Mouse (Mus musculus): ENCODE data around the gene Stac3. TPM values are rescaled to one million over a fixed set of nuclear protein-coding genes. Genes with fewer than 3 reads are reported as not detected.
A peak's percentile ranks its signal among the peaks of the same experiment; 100 is the strongest.

Stac3 gene
- total RNA-seq, 2 experiments from 2014 or later: 0.22 to 0.70 TPM

GRCm38 (mm10) chr10:127508239-127508638 lies 6.8 kb downstream of the Stac3 start:
- no peak for DNase-seq (ENCODE audit: low spot score)
- intact Hi-C loops (cut with DNase I): no loop called here

- intact Hi-C loops (cut with DNase I): loop anchor here (1.0 kb wide), 1 partner anchor 29 kb away; no protein-coding TSS in a partner anchor
- peak; percentile 37 for DNase-seq (ENCODE audit: low spot score)
Observed at GRCm38 (mm10) chr10:127509051-127509836, 7.8 kb downstream of the Stac3 start.

DNA sequence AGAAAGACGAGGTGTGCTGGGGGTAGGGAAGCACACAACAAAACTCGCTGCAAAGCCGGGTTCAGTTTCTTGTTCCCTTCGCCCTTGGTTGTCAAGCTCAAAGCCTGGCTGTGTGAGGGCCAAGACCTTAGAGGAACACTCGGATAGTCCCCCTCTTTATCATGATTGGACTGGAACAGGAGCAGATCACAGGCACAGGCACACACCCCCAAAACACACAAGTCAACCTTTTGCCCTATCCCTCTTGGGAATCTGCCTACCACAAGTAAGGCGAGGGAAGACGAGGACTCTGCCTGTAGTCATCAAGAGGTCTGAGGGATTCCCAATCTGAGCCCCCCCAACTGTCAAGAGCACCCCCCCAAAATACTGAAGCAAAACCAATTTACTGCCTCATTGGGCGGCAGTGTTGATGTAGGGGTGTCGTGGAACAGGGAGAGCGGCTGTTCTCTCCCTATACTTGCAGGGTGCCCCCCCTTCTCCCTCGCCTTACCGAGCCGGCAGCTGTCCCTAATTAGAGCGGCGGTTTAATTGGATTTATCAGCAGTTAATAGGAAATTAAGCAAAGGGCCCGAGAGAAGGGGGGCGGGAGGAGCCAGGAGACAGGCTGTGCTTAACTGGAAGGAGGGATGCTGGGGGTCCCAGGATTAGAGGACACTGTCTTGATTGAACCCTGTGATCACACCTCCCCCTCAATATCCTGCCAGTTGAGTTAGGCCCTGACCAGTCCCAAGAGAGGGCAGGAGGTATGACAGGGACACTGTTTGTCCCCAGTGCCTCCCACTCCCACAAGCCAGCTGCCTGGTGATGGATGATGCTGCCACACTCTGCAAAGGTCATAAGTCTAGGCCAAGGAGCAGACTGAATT lies 8.6 kb downstream of the Stac3 start:
- intact Hi-C loops (cut with DNase I): loop anchor here (1.0 kb wide), 1 partner anchor 28 kb away; no protein-coding TSS in a partner anchor
- DNase-seq (ENCODE audit: low spot score): no peak

GRCm38 (mm10) chr10:127510895-127511617 lies 9.6 kb downstream of the Stac3 start:
- intact Hi-C loops (cut with DNase I): no loop called here
- DNase-seq (ENCODE audit: low spot score): no peak

- DNase-seq (ENCODE audit: low spot score): no peak
- intact Hi-C loops (cut with DNase I): no loop called here
Observed at GRCm38 (mm10) chr10:127511634-127512306, 10.3 kb downstream of the Stac3 start.

DNA sequence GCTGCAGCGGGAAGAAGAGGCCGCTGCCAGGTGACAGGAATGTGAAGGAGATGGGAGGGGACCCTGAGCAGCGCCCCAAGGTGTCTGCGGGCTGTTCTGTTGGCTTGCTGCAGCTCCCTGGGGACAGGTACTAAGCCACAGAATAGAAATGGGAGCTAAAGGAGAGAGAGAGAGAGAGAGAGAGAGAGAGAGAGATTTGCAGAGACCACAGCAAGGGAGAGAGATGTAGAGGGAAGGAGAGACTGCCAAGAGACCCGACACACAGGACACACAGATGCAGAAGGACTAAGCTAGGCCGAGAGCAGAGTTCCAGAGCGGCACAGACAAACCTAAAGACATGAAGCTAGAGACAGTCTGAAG lies 10.8 kb downstream of the Stac3 start:
- DNase-seq (ENCODE audit: low spot score): no peak
- intact Hi-C loops (cut with DNase I): no loop called here

DNA sequence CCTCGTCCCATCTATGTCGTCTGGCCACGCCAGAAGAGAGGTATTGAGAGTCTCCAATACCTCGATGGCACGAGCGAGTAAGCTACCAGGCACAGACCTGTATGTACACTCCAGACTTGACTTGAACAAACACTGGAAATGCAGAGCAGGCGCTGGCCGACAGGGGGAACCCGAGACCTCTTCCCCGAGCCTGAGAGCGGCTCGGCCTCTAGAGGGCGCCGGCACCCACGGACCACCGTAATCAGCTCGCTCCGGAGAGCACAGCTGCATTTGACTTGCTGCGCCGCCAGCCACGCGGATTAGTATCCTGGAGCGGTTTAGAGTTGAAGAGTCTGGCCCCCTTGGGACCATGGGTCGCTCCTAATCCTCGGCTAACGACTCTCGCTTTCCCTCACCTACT lies 11.3 kb downstream of the Stac3 start:
- DNase-seq (ENCODE audit: low spot score): peak; percentile 81
- intact Hi-C loops (cut with DNase I): loop anchor here (1.0 kb wide), 1 partner anchor 23 kb away; no protein-coding TSS in a partner anchor

- intact Hi-C loops (cut with DNase I): loop anchor here (1.0 kb wide), 1 partner anchor 23 kb away; no protein-coding TSS in a partner anchor
- no peak for DNase-seq (ENCODE audit: low spot score)
Observed at GRCm38 (mm10) chr10:127513501-127514091, 12.1 kb downstream of the Stac3 start.

DNA sequence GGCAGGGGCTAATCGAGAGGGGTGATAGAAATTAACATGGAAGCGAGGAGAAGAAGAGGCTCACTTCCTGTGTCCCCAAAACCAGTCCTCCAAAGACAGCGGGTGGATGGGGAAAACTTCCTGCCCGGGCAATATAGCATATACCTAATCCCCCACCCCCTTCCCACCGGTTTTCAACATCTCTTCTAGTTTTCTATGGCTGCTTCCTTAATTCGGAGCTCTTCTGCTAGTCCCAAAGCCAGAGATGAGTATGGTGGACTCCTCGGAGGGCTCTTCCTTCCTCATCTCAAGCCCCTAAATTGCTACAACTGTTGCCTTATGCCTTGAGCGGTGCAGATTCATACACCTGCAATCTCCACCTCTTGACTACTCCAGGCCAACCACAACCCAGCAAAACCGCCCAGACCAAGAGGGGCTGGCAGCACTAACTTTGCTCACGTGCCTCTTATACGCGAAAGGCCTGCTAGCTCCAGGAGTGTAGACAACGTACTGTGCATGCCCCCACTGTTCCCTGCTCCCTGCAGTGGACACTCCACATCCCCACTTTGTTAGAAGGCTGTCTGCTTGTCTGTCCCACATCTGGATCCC lies 12.7 kb downstream of the Stac3 start:
- no peak for DNase-seq (ENCODE audit: low spot score)
- intact Hi-C loops (cut with DNase I): no loop called here

- DNase-seq (ENCODE audit: low spot score): peak; percentile 53
- intact Hi-C loops (cut with DNase I): no loop called here
Observed at GRCm38 (mm10) chr10:127514764-127515163, 13.3 kb downstream of the Stac3 start, which contains the start of gene Ndufa4l2. Ndufa4l2 (plus strand) TSS chr10:127514967.

- intact Hi-C loops (cut with DNase I): no loop called here
- DNase-seq (ENCODE audit: low spot score): no peak
Observed at GRCm38 (mm10) chr10:127515271-127515982, 13.9 kb downstream of the Stac3 start.

DNA sequence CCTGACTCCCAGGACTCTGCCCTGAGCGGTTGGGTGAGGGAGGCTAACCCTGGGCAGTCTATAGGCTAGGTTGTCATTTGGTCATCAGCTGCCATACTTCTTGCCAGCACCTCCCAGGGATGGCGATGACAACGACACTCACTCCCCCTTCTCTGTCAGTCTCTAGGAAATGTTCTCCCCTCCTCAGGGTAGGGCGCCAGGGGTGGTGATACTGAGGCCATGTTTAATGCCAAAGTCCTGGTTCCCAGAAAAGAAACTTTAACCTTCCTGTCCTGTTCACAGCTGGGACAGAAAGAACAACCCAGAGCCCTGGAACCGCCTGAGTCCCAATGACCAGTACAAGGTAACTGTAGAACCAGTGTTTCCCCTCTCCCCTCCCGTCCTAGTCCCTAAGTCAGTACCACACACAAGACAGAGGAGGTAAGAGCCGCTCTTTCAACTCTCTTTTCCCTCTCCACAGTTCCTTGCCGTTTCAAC lies 14.5 kb downstream of the Stac3 start:
- intact Hi-C loops (cut with DNase I): no loop called here

DNA sequence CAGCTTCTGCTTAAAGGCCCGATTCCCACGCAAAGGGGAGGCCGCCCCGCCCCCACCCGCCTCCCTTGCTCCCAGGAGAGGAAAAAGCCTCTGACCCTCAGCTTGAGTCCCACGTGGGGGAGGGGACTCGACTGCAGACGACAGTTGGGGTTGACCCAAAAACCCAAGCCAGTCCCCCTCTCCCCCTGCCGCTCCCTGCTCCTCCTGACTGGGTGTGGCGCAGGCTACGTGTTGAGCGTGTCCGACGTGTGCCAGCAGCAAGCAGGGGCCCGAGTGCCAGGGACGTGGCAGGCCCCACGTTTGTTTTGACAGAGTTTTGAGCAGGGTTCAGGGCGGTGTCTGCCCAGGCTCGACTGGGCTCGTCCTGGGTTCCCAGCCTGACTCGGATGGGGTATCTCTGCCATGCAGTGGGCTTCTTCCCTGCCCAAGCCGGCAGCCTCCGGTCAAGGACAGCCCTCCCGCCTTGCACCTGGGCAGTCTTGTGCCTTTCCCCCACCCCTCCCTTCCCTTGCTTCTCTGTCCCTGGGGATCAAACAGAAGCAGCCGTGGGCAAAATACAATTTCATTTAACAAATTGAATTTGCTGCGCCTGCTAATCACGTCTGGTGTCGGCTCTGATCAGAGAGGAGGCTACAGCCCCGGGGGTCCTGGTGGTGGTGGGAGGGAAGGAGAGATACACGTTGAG lies 15.2 kb downstream of the Stac3 start:
- peak; percentile 46 for DNase-seq (ENCODE audit: low spot score)
- intact Hi-C loops (cut with DNase I): no loop called here

More for the DNA sequence above, 14.5 kb downstream of the Stac3 start:
- no peak for DNase-seq (ENCODE audit: low spot score)

- intact Hi-C loops (cut with DNase I): no loop called here
- no peak for DNase-seq (ENCODE audit: low spot score)
Observed at GRCm38 (mm10) chr10:127517941-127518340, 16.5 kb downstream of the Stac3 start.

DNA sequence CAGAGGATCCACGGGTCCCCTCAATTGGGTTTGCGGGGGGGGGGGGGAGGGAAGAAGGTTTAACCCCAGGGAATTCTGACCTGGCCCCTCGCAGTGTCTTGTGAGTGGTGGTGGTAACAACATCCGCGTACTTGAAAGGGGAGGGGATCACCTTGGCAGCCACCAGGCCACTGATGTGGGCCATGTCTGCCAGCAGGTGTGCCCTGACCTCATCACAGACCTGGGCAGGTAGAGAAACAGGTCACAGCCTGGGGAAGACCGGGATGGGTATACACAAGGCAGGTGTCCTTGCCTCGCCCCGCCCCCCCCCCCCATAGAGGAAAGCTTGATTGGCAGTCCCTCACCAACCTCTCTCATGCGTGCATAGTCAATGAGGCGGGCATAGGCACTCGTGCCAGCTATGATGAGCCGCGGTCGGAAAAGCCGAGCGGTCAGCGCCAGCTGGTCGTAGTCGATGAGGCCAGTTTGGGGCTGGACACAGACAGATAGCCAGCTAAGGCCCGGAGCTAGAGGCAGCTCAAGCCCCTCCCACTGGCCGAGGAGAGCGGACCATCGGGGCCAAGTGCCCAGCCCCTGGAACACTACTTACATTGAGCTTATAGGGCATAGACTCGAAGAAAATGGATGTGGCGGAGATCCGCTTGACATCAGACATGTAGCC lies 17.7 kb downstream of the Stac3 start:
- no peak for DNase-seq (ENCODE audit: low spot score)
- intact Hi-C loops (cut with DNase I): no loop called here

DNA sequence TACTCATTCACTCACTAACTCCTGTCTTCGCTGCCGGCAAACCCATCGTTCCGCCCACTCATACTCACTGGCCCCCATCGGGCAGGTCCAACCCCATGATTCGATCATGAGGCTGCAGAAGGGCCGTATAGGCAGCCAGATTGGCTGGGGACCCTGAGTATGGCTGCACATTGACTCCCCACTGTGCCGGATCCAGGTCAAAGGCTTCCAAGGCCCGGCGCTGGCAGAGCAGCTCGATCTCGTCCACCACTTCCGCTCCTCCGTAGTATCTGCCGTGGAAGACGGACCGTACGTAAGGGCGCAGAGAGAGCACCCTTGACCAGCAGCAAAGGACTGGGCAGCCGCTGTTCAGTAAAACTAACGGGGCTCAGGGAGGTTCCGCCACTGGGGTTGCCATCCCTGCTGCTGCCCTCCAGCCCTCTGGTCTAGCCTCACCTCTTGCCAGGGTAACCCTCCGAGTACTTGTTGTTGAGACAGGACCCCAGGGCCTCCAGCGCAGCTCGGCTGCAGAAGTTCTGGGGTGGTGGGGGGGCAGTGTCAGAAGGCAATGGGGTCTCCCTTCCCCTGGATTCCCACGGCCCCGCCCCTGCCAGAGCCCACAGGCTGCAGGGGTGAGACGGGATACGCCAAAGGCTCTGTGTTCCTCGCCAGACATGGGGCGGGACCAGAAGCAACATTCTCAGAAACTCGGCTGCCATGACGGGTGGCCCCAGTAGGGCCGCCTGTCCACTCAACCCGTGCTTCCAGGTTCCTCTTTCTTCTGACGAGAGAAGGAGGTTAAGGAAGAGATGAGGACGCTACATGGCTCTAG lies 18.6 kb downstream of the Stac3 start:
- intact Hi-C loops (cut with DNase I): no loop called here
- DNase-seq (ENCODE audit: low spot score): no peak

Data from heart, postnatal 25 days (tissue).